Mouse (Mus musculus): Measurements from ENCODE around the gene Nr1h2.

GRCm38 (mm10) chr7:44564486-44564885 lies 10.7 kb upstream of the Nr1h2 start:
- TF ChIP-seq CTCF (IDR thresholded peaks at IDR 0.05; ENCODE audit: extremely low read depth, insufficient read length, insufficient replicate concordance, low read depth, low read length) (no peak), POLR2A (IDR thresholded peaks at IDR 0.05; ENCODE audit: low read depth, low read length) (no peak)

Measured in small intestine, adult 2 months (tissue).